Mouse (Mus musculus) brain, embryonic 14.5 days (tissue): Measurements from ENCODE around the gene Acyp1.

Source experiments
- CTCF ChIP-seq: fragments of 200-500 bp; IDR thresholded peaks from 2 replicates; pipeline ENCODE4 v1.5.1; 2012; ENCODE audit warnings: inconsistent platforms, mild to moderate bottlenecking, moderate library complexity, borderline replicate concordance; ENCODE audit not compliant: insufficient read depth, insufficient read length; ENCODE audit errors: extremely low read depth
- POLR2A ChIP-seq: fragments of 200-500 bp; IDR thresholded peaks from 2 replicates; pipeline ENCODE4 v1.6.1; 2012; ENCODE audit warnings: mild to moderate bottlenecking, inconsistent platforms, borderline replicate concordance; ENCODE audit not compliant: poor library complexity, insufficient read depth, insufficient read length, severe bottlenecking; ENCODE audit errors: extremely low read depth

- no peak for TF ChIP-seq CTCF
- no peak for TF ChIP-seq POLR2A
Measured at GRCm38 (mm10) chr12:85237553-85237952, 50.7 kb downstream of the Acyp1 start.
